Mouse (Mus musculus) MEL (cell line): ENCODE measurements around the gene Cadm4. TPM values are rescaled to one million over a fixed set of nuclear protein-coding genes. Genes with fewer than 3 reads are reported as not detected.

Experiments
- DNase-seq: peaks from one replicate; pipeline ENCODE4 v3.0.0; 2011; ENCODE audit warnings: low read depth, low spot score
- H3K27ac ChIP-seq: 2 replicates; pipeline ENCODE4 v1.5.1; 2012; ENCODE audit warnings: low read depth, mild to moderate bottlenecking, control low read depth, low read length, moderate library complexity; ENCODE audit not compliant: control insufficient read depth
- H3K27me3 ChIP-seq, 2 experiments: fragments of 150-350 bp in 1 of 2; sonication (generic) in 1 of 2; 2 replicates each; pipeline ENCODE4 v1.6.1; 2012; ENCODE audit warnings: low read length in 2 of 2, mild to moderate bottlenecking in 2 of 2, improper control_type of control experiment in 1 of 2, moderate library complexity in 1 of 2; ENCODE audit not compliant: insufficient read depth in 2 of 2, control insufficient read depth in 1 of 2
- H3K36me3 ChIP-seq, 2 experiments: 2 replicates each; pipeline ENCODE4 v1.6.1; 2012 to 2014; ENCODE audit warnings: low read length in 2 of 2, improper control_type of control experiment in 1 of 2, inconsistent platforms in 1 of 2, mild to moderate bottlenecking in 1 of 2; ENCODE audit not compliant: insufficient read depth in 2 of 2, control insufficient read depth in 1 of 2
- H3K4me1 ChIP-seq, 2 experiments: fragments of 150-350 bp in 1 of 2; sonication (generic) in 1 of 2; 2 replicates each; pipeline ENCODE4 v1.6.1; 2012; ENCODE audit warnings: low read length in 2 of 2, improper control_type of control experiment in 1 of 2, mild to moderate bottlenecking in 1 of 2; ENCODE audit not compliant: insufficient read depth in 2 of 2, control insufficient read depth in 1 of 2
- H3K4me3 ChIP-seq, 2 experiments: fragments of 150-350 bp in 1 of 2; sonication (generic) in 1 of 2; 2 replicates each; pipeline ENCODE4 v1.5.1; 2012; ENCODE audit warnings: low read depth in 2 of 2, low read length in 2 of 2, mild to moderate bottlenecking in 2 of 2, moderate library complexity in 2 of 2, control low read depth in 1 of 2, improper control_type of control experiment in 1 of 2; ENCODE audit not compliant: control insufficient read depth in 1 of 2, insufficient read depth in 1 of 2
- H3K79me2 ChIP-seq: 2 replicates; pipeline ENCODE4 v1.6.1; 2012; ENCODE audit warnings: mild to moderate bottlenecking, low read length, moderate library complexity; ENCODE audit not compliant: control insufficient read depth, poor library complexity, insufficient read depth
- H3K9ac ChIP-seq: 2 replicates; pipeline ENCODE4 v1.6.1; 2012; ENCODE audit warnings: low read depth, mild to moderate bottlenecking, control low read depth, low read length, moderate library complexity; ENCODE audit not compliant: control insufficient read depth, poor library complexity, severe bottlenecking
- H3K9me3 ChIP-seq: fragments of 150-350 bp; sonication (generic); replicated peaks from 2 replicates; pipeline ENCODE4 v1.6.1; 2012; ENCODE audit warnings: mild to moderate bottlenecking, low read length, improper control_type of control experiment, moderate library complexity; ENCODE audit not compliant: insufficient read depth
- CTCF ChIP-seq, 3 experiments: IDR thresholded peaks in 2 of 3; conservative IDR thresholded peaks in 1 of 3; 2 replicates each; pipeline ENCODE4 v1.5.1; 2011 to 2012; ENCODE audit warnings: low read length in 3 of 3, low read depth in 2 of 3, mild to moderate bottlenecking in 2 of 3, improper control_type of control experiment in 1 of 3, inconsistent platforms in 1 of 3, mixed read lengths in 1 of 3, moderate library complexity in 1 of 3; ENCODE audit not compliant: control insufficient read depth in 1 of 3, insufficient read depth in 1 of 3, poor library complexity in 1 of 3, severe bottlenecking in 1 of 3
- EP300 ChIP-seq, 2 experiments: IDR thresholded peaks; 2 replicates each; pipeline ENCODE4 v1.6.1; 2011; ENCODE audit warnings: improper control_type of control experiment in 2 of 2, low read length in 2 of 2, low read depth in 1 of 2, mild to moderate bottlenecking in 1 of 2
- GABPA ChIP-seq: IDR thresholded peaks from 2 replicates; pipeline ENCODE4 v1.6.1; 2012; ENCODE audit warnings: low read depth, mild to moderate bottlenecking, inconsistent platforms, low read length, improper control_type of control experiment, moderate library complexity
- GATA1 ChIP-seq: IDR thresholded peaks from 2 replicates; pipeline ENCODE4 v1.6.1; 2011; ENCODE audit warnings: low read depth, low read length, improper control_type of control experiment
- KAT2A ChIP-seq: conservative IDR thresholded peaks from 2 replicates; pipeline ENCODE4 v1.6.1; 2012; ENCODE audit warnings: low read depth, low read length, improper control_type of control experiment, inconsistent platforms
- MAFK ChIP-seq: IDR thresholded peaks from 2 replicates; pipeline ENCODE4 v1.6.1; 2011; ENCODE audit warnings: low read depth, mild to moderate bottlenecking, low read length, improper control_type of control experiment, borderline replicate concordance
- MAX ChIP-seq: IDR thresholded peaks from 2 replicates; pipeline ENCODE4 v1.6.1; 2011; ENCODE audit warnings: low read length, improper control_type of control experiment
- MXI1 ChIP-seq: IDR thresholded peaks from 2 replicates; pipeline ENCODE4 v1.6.1; 2011; ENCODE audit warnings: mild to moderate bottlenecking, low read depth, low read length, improper control_type of control experiment
- MYC ChIP-seq: IDR thresholded peaks from 2 replicates; pipeline ENCODE4 v1.6.1; 2011; ENCODE audit warnings: low read depth, mild to moderate bottlenecking, low read length, improper control_type of control experiment, moderate library complexity
- NELFE ChIP-seq: IDR thresholded peaks from 2 replicates; pipeline ENCODE4 v1.6.1; 2011; ENCODE audit warnings: low read depth, low read length, improper control_type of control experiment
- NRF1 ChIP-seq: IDR thresholded peaks from 2 replicates; pipeline ENCODE4 v1.6.1; 2014; ENCODE audit warnings: low read depth, mild to moderate bottlenecking, inconsistent platforms, low read length, improper control_type of control experiment, moderate library complexity; ENCODE audit not compliant: poor library complexity, insufficient read depth, severe bottlenecking
- POLR2AphosphoS5 ChIP-seq: IDR thresholded peaks from 2 replicates; pipeline ENCODE4 v1.6.1; 2012; ENCODE audit warnings: low read depth, borderline replicate concordance, mild to moderate bottlenecking, inconsistent platforms, low read length, moderate library complexity, mixed read lengths
- RAD21 ChIP-seq: IDR thresholded peaks from 2 replicates; pipeline ENCODE4 v1.6.1; 2011; ENCODE audit warnings: mild to moderate bottlenecking, low read depth, low read length, improper control_type of control experiment
- SMC3 ChIP-seq: IDR thresholded peaks from 2 replicates; pipeline ENCODE4 v1.6.1; 2011; ENCODE audit warnings: low read depth, low read length, improper control_type of control experiment
- USF1 ChIP-seq: IDR thresholded peaks from 2 replicates; pipeline ENCODE4 v1.6.1; 2014; ENCODE audit warnings: low read depth, mild to moderate bottlenecking, inconsistent platforms, low read length, improper control_type of control experiment, moderate library complexity
- USF2 ChIP-seq, 2 experiments: IDR thresholded peaks; 2 replicates each; pipeline ENCODE4 v1.6.1; 2011 to 2012; ENCODE audit warnings: improper control_type of control experiment in 2 of 2, low read length in 2 of 2, borderline replicate concordance in 1 of 2, inconsistent platforms in 1 of 2, low read depth in 1 of 2, mild to moderate bottlenecking in 1 of 2; ENCODE audit not compliant: insufficient read depth in 1 of 2
- polyA plus RNA-seq, 2 experiments: library from polyadenylated mRNA; stranded (reverse) in 1 of 2; unstranded in 1 of 2; fragments of >175 nt in 1 of 2; fragments of >200 nt in 1 of 2; gene quantifications; 2 replicates each; pipeline versions ENCODE4 v1.2.1 to v1.2.4; 2012; ENCODE audit warnings: low replicate concordance in 2 of 2, low read depth in 1 of 2; ENCODE audit not compliant: insufficient read length in 2 of 2, insufficient read depth in 1 of 2, missing spikeins in 1 of 2
- total RNA-seq: library from RNA; depleted of rRNA; stranded (reverse); fragments of 300-350 nt; gene quantifications from 2 replicates; pipeline ENCODE4 v1.2.3, GENCODE M21; 2012

Gene Cadm4
- total and polyA plus RNA-seq, 3 experiments, result 0.12 to 0.38 TPM; not detected in 1

- H3K79me2 ChIP-seq, result no peaks in the 10 kb centered on the region
- H3K36me3 ChIP-seq, result no peaks in the 10 kb centered on the region
- no peak overlapping the region for H3K4me3 ChIP-seq
- H3K27ac ChIP-seq, result no peak overlapping the region
- no peaks in the 10 kb centered on the region for H3K27me3 ChIP-seq
- H3K4me1 ChIP-seq, result no peaks in the 10 kb centered on the region
- no peak overlapping the region for H3K9ac ChIP-seq
- no peak for TF ChIP-seq SMC3
- TF ChIP-seq CTCF (IDR thresholded peaks at IDR 0.05 in 2 of 3, conservative IDR thresholded peaks at IDR 0.05 in 1 of 3; ENCODE audit: control insufficient read depth in 1 of 3, insufficient read depth in 1 of 3, low read depth in 2 of 3, low read length in 3 of 3, poor library complexity in 1 of 3, severe bottlenecking in 1 of 3), result peak in 1 of 3 experiments; percentile 5; a peak in 1 of 6 replicates
- H3K9me3 ChIP-seq, result no peaks in the 10 kb centered on the region
- DNase-seq, result no peak
These were observed 56.3 kb downstream of the Cadm4 start for GRCm38 (mm10) chr7:24538154-24538553.

GRCm38 (mm10) chr7:24538701-24539100, 56.9 kb downstream of the Cadm4 start:
- H3K79me2 ChIP-seq, result no peaks in the 10 kb centered on the region
- peak; percentile 25 for DNase-seq
- no peaks in the 10 kb centered on the region for H3K36me3 ChIP-seq
- no peaks in the 10 kb centered on the region for H3K9me3 ChIP-seq
- no peaks in the 10 kb centered on the region for H3K27me3 ChIP-seq
- no peak overlapping the region for H3K9ac ChIP-seq
- H3K4me3 ChIP-seq, result no peak overlapping the region
- no peaks in the 10 kb centered on the region for H3K4me1 ChIP-seq
- no peak for TF ChIP-seq CTCF (IDR thresholded peaks at IDR 0.05 in 2 of 3, conservative IDR thresholded peaks at IDR 0.05 in 1 of 3; ENCODE audit: control insufficient read depth in 1 of 3, insufficient read depth in 1 of 3, low read depth in 2 of 3, low read length in 3 of 3, poor library complexity in 1 of 3, severe bottlenecking in 1 of 3)
- TF ChIP-seq EP300 (IDR thresholded peaks at IDR 0.05; ENCODE audit: low read depth in 1 of 2, low read length in 2 of 2), result no peak
- TF ChIP-seq MYC, result no peak
- TF ChIP-seq POLR2AphosphoS5, result no peak
- TF ChIP-seq RAD21, result no peak
- TF ChIP-seq MAX, result no peak
- no peak for TF ChIP-seq NRF1
- TF ChIP-seq GATA1, result no peak
- no peak for TF ChIP-seq SMC3
- no peak for TF ChIP-seq KAT2A
- TF ChIP-seq USF1, result no peak
- TF ChIP-seq MAFK, result no peak
- no peak for TF ChIP-seq MXI1
- TF ChIP-seq GABPA, result no peak
- no peak for TF ChIP-seq NELFE
- TF ChIP-seq USF2 (IDR thresholded peaks at IDR 0.05; ENCODE audit: borderline replicate concordance in 1 of 2, insufficient read depth in 1 of 2, low read depth in 1 of 2, low read length in 2 of 2), result no peak
- no peak overlapping the region for H3K27ac ChIP-seq
